Mouse (Mus musculus) cerebellum, adult 2 months (tissue): Measurements from ENCODE around the gene Pard3b.

Experiments
- CTCF ChIP-seq: fragments of 200-500 bp; IDR thresholded peaks from 2 replicates; pipeline ENCODE4 v1.5.1; 2011; ENCODE audit warnings: low read depth, mild to moderate bottlenecking, control low read depth, low read length, moderate library complexity, borderline replicate concordance; ENCODE audit not compliant: insufficient read depth
- POLR2A ChIP-seq: fragments of 200-500 bp; IDR thresholded peaks from 2 replicates; pipeline ENCODE4 v1.6.1; 2011; ENCODE audit warnings: low read length, control low read depth, borderline replicate concordance; ENCODE audit not compliant: insufficient read depth

DNA sequence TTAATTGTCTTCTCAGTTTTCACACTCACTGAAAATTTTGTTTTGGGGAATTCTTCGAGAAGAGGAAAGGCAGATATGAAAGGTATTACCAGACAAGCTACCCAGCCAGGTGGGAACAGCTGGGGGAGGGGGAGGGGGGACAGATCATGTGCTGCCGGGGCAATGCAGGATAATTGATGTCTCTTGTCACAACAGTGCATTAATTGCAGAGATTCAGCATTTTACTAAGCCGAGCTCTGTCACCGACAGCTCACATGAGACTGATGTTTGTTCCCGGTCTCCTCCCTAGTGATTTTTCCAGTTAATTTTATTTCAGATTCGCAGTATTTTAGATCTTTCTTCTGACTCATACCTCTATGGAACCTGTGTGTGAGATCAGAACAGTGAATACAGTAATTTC is 850.2 kb downstream of the Pard3b start:
- no peak for TF ChIP-seq POLR2A
- no peak for TF ChIP-seq CTCF
